Mouse (Mus musculus) midbrain, embryonic 16.5 days (tissue): ENCODE measurements at regions not wholly inside any gene's neighbourhood (a gene's known extent, or its start where the extent isn't known, plus 50 kb on each side); places are given as distances from the start of the nearest gene placed in this dataset.
"Not testable (repeated sequence)": the region's sequence is repeated elsewhere in the genome, so short reads cannot be mapped to it uniquely, and the experiment has no call there.

Source experiments
- ATAC-seq: fragments of 200-750 bp; cut with Nextera tagmentation; 2 replicates; pipeline ENCODE4 v1.8.0; 2017; ENCODE audit warnings: moderate TSS enrichment
- H3K27ac ChIP-seq: fragments of 300-500 bp; sonication (generic); 2 replicates; pipeline ENCODE4 v1.5.1; 2014; ENCODE audit warnings: mild to moderate bottlenecking, low read length, mixed read lengths
- H3K27me3 ChIP-seq: fragments of 300-500 bp; sonication (generic); 2 replicates; pipeline ENCODE4 v1.6.1; 2014; ENCODE audit warnings: low read depth, low read length, mixed read lengths; ENCODE audit not compliant: control insufficient read depth, insufficient read depth
- H3K36me3 ChIP-seq: fragments of 300-500 bp; sonication (generic); 2 replicates; pipeline ENCODE4 v1.6.1; 2014; ENCODE audit warnings: mild to moderate bottlenecking, low read length, moderate library complexity, mixed read lengths; ENCODE audit not compliant: control insufficient read depth, insufficient read depth
- H3K4me1 ChIP-seq: fragments of 300-500 bp; sonication (generic); 2 replicates; pipeline ENCODE4 v1.6.1; 2014; ENCODE audit warnings: mild to moderate bottlenecking, low read length, mixed read lengths; ENCODE audit not compliant: control insufficient read depth, insufficient read depth
- H3K4me2 ChIP-seq: fragments of 300-500 bp; sonication (generic); 2 replicates; pipeline ENCODE4 v1.6.1; 2014; ENCODE audit warnings: mild to moderate bottlenecking, low read length, mixed read lengths
- H3K4me3 ChIP-seq: fragments of 300-500 bp; sonication (generic); 2 replicates; pipeline ENCODE4 v1.5.1; 2014; ENCODE audit warnings: low read depth, mild to moderate bottlenecking, low read length, moderate library complexity, mixed read lengths
- H3K9ac ChIP-seq: fragments of 300-500 bp; sonication (generic); 2 replicates; pipeline ENCODE4 v1.6.1; 2014; ENCODE audit warnings: low read depth, low read length, mixed read lengths
- H3K9me3 ChIP-seq: fragments of 300-500 bp; sonication (generic); replicated peaks from 2 replicates; pipeline ENCODE4 v1.6.1; 2014; ENCODE audit warnings: mild to moderate bottlenecking, low read length, mixed read lengths; ENCODE audit not compliant: control insufficient read depth, poor library complexity, severe bottlenecking
- WGBS: fragments of 180-500 bp; shearing (Covaris S2); extraction: QIAGEN DNeasy Blood & Tissue Kit; methylation state at CpG from one replicate; pipeline ENCODE4 v1.1.7; 2014; 5-methylcytosine and 5-hydroxymethylcytosine counted together

GRCm38 (mm10) chr3:137227122-137227838 is 113.6 kb upstream of the Emcn start:
- H3K27me3 ChIP-seq, result no peaks in the 10 kb centered on the region
- no peaks in the 10 kb centered on the region for H3K9me3 ChIP-seq
- H3K9ac ChIP-seq, result no peak overlapping the region
- H3K4me3 ChIP-seq, result no peak overlapping the region
- no peaks in the 10 kb centered on the region for H3K36me3 ChIP-seq
- 74% methylated on average over 5 of the region's 5 CpGs for WGBS
- H3K4me2 ChIP-seq, result no peak overlapping the region
- H3K4me1 ChIP-seq, result no peaks in the 10 kb centered on the region
- H3K27ac ChIP-seq, result no peak overlapping the region
- no peak for ATAC-seq

- H3K4me2 ChIP-seq, result no peak overlapping the region
- 93% methylated on average over 5 of the region's 5 CpGs for WGBS
- H3K4me3 ChIP-seq, result no peak overlapping the region
- no peaks in the 10 kb centered on the region for H3K4me1 ChIP-seq
- no peaks in the 10 kb centered on the region for H3K36me3 ChIP-seq
- H3K27me3 ChIP-seq, result no peaks in the 10 kb centered on the region
- H3K9me3 ChIP-seq, result no peaks in the 10 kb centered on the region
- no peak overlapping the region for H3K27ac ChIP-seq
- ATAC-seq, result no peak
- H3K9ac ChIP-seq, result no peak overlapping the region
Observed at GRCm38 (mm10) chr3:137228416-137228815, 112.5 kb upstream of the Emcn start.

- Histone ChIP-seq H3K9ac (no peak overlapping the region), H3K9me3 (no peaks in the 10 kb centered on the region), H3K4me2 (no peak overlapping the region), H3K4me1 (no peaks in the 10 kb centered on the region), H3K27ac (no peak overlapping the region), H3K27me3 (no peaks in the 10 kb centered on the region), H3K36me3 (no peaks in the 10 kb centered on the region), H3K4me3 (no peak overlapping the region)
- WGBS, result 61% methylated on average over 1 of the region's 1 CpGs
- ATAC-seq, result no peak
Observed at GRCm38 (mm10) chr3:137242877-137243276, 98.0 kb upstream of the Emcn start.

- Histone ChIP-seq H3K9me3 (no peaks in the 10 kb centered on the region), H3K27ac (no peak overlapping the region), H3K36me3 (no peaks in the 10 kb centered on the region), H3K4me2 (no peak overlapping the region), H3K4me1 (no peaks in the 10 kb centered on the region), H3K9ac (no peak overlapping the region), H3K4me3 (no peak overlapping the region), H3K27me3 (no peaks in the 10 kb centered on the region)
- ATAC-seq, result no peak
- 94% methylated on average over 4 of the region's 4 CpGs for WGBS
Observed at GRCm38 (mm10) chr3:137263907-137264306, 77.0 kb upstream of the Emcn start.

GRCm38 (mm10) chr3:137267752-137268151 is 73.1 kb upstream of the Emcn start:
- Histone ChIP-seq H3K27me3 (no peaks in the 10 kb centered on the region), H3K36me3 (no peaks in the 10 kb centered on the region), H3K9me3 (no peaks in the 10 kb centered on the region), H3K4me3 (no peak overlapping the region), H3K4me1 (no peaks in the 10 kb centered on the region), H3K27ac (no peak overlapping the region), H3K9ac (no peak overlapping the region), H3K4me2 (no peak overlapping the region)
- ATAC-seq, result no peak
- WGBS, result 94% methylated on average over 1 of the region's 1 CpGs

GRCm38 (mm10) chr3:137275444-137275843 is 65.4 kb upstream of the Emcn start:
- Histone ChIP-seq H3K4me2 (no peak overlapping the region), H3K27me3 (no peaks in the 10 kb centered on the region), H3K9ac (no peak overlapping the region), H3K4me3 (no peak overlapping the region), H3K36me3 (no peaks in the 10 kb centered on the region), H3K4me1 (no peaks in the 10 kb centered on the region), H3K27ac (no peak overlapping the region), H3K9me3 (no peaks in the 10 kb centered on the region)
- 77% methylated on average over 8 of the region's 8 CpGs for WGBS
- no peak for ATAC-seq

GRCm38 (mm10) chr3:137279284-137279683 is 61.6 kb upstream of the Emcn start:
- Histone ChIP-seq H3K9ac (no peak overlapping the region), H3K36me3 (no peaks in the 10 kb centered on the region), H3K4me3 (no peak overlapping the region), H3K27ac (no peak overlapping the region), H3K27me3 (no peaks in the 10 kb centered on the region), H3K9me3 (no peaks in the 10 kb centered on the region), H3K4me1 (no peaks in the 10 kb centered on the region), H3K4me2 (no peak overlapping the region)
- 63% methylated on average over 1 of the region's 1 CpGs for WGBS
- no peak for ATAC-seq

- H3K36me3 ChIP-seq, result no peaks in the 10 kb centered on the region
- H3K4me3 ChIP-seq, result no peak overlapping the region
- H3K27me3 ChIP-seq, result no peaks in the 10 kb centered on the region
- WGBS, result 75% methylated on average over 7 of the region's 7 CpGs
- H3K9ac ChIP-seq, result no peak overlapping the region
- no peak for ATAC-seq
- no peaks in the 10 kb centered on the region for H3K4me1 ChIP-seq
- no peak overlapping the region for H3K27ac ChIP-seq
- H3K9me3 ChIP-seq, result no peaks in the 10 kb centered on the region
- H3K4me2 ChIP-seq, result no peak overlapping the region
Observed at GRCm38 (mm10) chr3:137281052-137281451, 59.8 kb upstream of the Emcn start.

- not testable (repeated sequence) for H3K9me3 ChIP-seq, H3K9ac ChIP-seq, ATAC-seq, H3K4me1 ChIP-seq, H3K36me3 ChIP-seq, H3K27ac ChIP-seq, H3K4me2 ChIP-seq, H3K4me3 ChIP-seq, H3K27me3 ChIP-seq
- 94% methylated on average over 11 of the region's 11 CpGs for WGBS
Observed at GRCm38 (mm10) chr3:137287558-137287957, 53.3 kb upstream of the Emcn start.
